Mouse (Mus musculus) heart, embryonic 15.5 days (tissue): ENCODE data around the gene Ccdc38. TPM values are rescaled to one million over a fixed set of nuclear protein-coding genes. Genes with fewer than 3 reads are reported as not detected.
"Not testable (repeated sequence)": the region's sequence is repeated elsewhere in the genome, so short reads cannot be mapped to it uniquely, and the experiment has no call there.

Source experiments
- ATAC-seq: fragments of 200-750 bp; cut with Nextera tagmentation; replicated peaks from 2 replicates; pipeline ENCODE4 v1.8.0; 2017; ENCODE audit warnings: low read depth, moderate TSS enrichment; ENCODE audit not compliant: insufficient number of reproducible peaks, insufficient read depth, low FRiP score
- H3K27ac ChIP-seq: fragments of 300-500 bp; sonication (generic); 2 replicates; pipeline ENCODE4 v1.5.1; 2015; ENCODE audit warnings: mild to moderate bottlenecking, inconsistent platforms
- H3K27me3 ChIP-seq: fragments of 300-500 bp; sonication (generic); 2 replicates; pipeline ENCODE4 v1.6.1; 2015; ENCODE audit warnings: inconsistent platforms
- H3K36me3 ChIP-seq: fragments of 300-500 bp; sonication (generic); 2 replicates; pipeline ENCODE4 v1.6.1; 2015; ENCODE audit warnings: mild to moderate bottlenecking, inconsistent platforms
- H3K4me1 ChIP-seq: fragments of 300-500 bp; sonication (generic); replicated peaks from 2 replicates; pipeline ENCODE4 v1.6.1; 2015; ENCODE audit warnings: inconsistent platforms
- H3K4me2 ChIP-seq: fragments of 300-500 bp; sonication (generic); 2 replicates; pipeline ENCODE4 v1.6.1; 2015; ENCODE audit warnings: inconsistent platforms, mild to moderate bottlenecking, moderate library complexity
- H3K4me3 ChIP-seq: fragments of 300-500 bp; sonication (generic); 2 replicates; pipeline ENCODE4 v1.5.1; 2015; ENCODE audit warnings: mild to moderate bottlenecking, inconsistent platforms
- H3K9ac ChIP-seq: fragments of 300-500 bp; sonication (generic); 2 replicates; pipeline ENCODE4 v1.6.1; 2015; ENCODE audit warnings: mild to moderate bottlenecking, inconsistent platforms
- H3K9me3 ChIP-seq: fragments of 300-500 bp; sonication (generic); replicated peaks from 2 replicates; pipeline ENCODE4 v1.6.1; 2016; ENCODE audit warnings: inconsistent platforms
- WGBS: fragments of 180-500 bp; shearing (Covaris S2); methylation state at CpG from one replicate; pipeline ENCODE4 v1.1.7; 2015; ENCODE audit warnings: mixed read lengths; 5-methylcytosine and 5-hydroxymethylcytosine counted together
- polyA plus RNA-seq: library from polyadenylated mRNA; unstranded; fragments of >200 nt; fragmentation: Nextera tagmentation; extraction: Ambion mirVana; gene quantifications from 2 replicates; pipeline ENCODE4 v1.2.1, GENCODE M21; 2015

Gene Ccdc38
- polyA plus RNA-seq, 1 experiment from 2014 or later, result 0.10 TPM

GRCm38 (mm10) chr10:93549821-93550220 is 9.4 kb downstream of the Ccdc38 start:
- H3K4me2 ChIP-seq, result no peak overlapping the region
- no peaks in the 10 kb centered on the region for H3K9me3 ChIP-seq
- no peaks in the 10 kb centered on the region for H3K27me3 ChIP-seq
- H3K4me3 ChIP-seq, result no peak overlapping the region
- H3K27ac ChIP-seq, result no peak overlapping the region
- no peak for ATAC-seq
- no peak overlapping the region for H3K9ac ChIP-seq
- WGBS, result 76% methylated on average over 10 of the region's 10 CpGs
- H3K4me1 ChIP-seq, result no peaks in the 10 kb centered on the region
- H3K36me3 ChIP-seq, result no peaks in the 10 kb centered on the region

GRCm38 (mm10) chr10:93552596-93552995 is 12.2 kb downstream of the Ccdc38 start:
- no peak for ATAC-seq
- no peaks in the 10 kb centered on the region for H3K27me3 ChIP-seq
- no peak overlapping the region for H3K9ac ChIP-seq
- no peak overlapping the region for H3K4me3 ChIP-seq
- 78% methylated on average over 8 of the region's 8 CpGs for WGBS
- no peaks in the 10 kb centered on the region for H3K36me3 ChIP-seq
- H3K9me3 ChIP-seq, result no peaks in the 10 kb centered on the region
- H3K27ac ChIP-seq, result no peak overlapping the region
- no peaks in the 10 kb centered on the region for H3K4me1 ChIP-seq
- no peak overlapping the region for H3K4me2 ChIP-seq

- not testable (repeated sequence) for H3K27me3 ChIP-seq, H3K9ac ChIP-seq, H3K4me3 ChIP-seq, ATAC-seq, H3K4me1 ChIP-seq, H3K4me2 ChIP-seq, H3K36me3 ChIP-seq, H3K9me3 ChIP-seq, H3K27ac ChIP-seq
- WGBS, result 72% methylated on average over 2 of the region's 2 CpGs
Observed at GRCm38 (mm10) chr10:93557971-93558370, 17.5 kb downstream of the Ccdc38 start.

GRCm38 (mm10) chr10:93559786-93560185 is 19.4 kb downstream of the Ccdc38 start:
- WGBS, result 48% methylated on average over 9 of the region's 9 CpGs
- no peak for ATAC-seq
- H3K4me1 ChIP-seq, result no peaks in the 10 kb centered on the region

DNA sequence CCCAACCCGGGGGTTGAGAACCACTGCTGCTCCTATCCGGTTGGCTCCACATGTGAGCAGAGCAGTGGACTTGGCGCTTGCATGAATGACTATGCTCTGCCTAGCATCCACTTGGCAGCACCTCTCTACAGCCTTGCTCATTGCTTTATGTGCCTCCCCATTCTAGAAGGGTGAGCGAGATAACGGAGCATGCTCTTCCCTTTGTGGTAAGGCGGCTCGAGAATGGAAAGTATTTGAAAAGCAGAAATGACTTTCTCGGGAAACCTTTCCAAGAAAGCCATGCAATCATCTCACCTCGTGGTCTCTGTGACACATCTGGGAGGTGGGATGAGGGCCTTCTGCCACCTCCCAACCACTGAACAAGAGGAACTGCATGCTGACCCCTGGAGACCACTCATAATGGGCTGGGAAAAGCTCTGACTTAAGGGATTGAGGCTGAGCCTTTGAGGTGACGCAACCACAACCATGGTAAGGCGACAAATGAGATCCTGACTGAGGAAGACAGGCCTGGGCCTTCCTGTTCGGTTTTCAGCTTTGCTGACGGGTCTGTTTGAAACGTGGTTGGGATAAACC is 24.2 kb downstream of the Ccdc38 start:
- no peaks in the 10 kb centered on the region for H3K36me3 ChIP-seq
- no peaks in the 10 kb centered on the region for H3K27me3 ChIP-seq
- 79% methylated on average over 14 of the region's 14 CpGs for WGBS
- no peak overlapping the region for H3K27ac ChIP-seq
- H3K4me2 ChIP-seq, result no peak overlapping the region
- no peak for ATAC-seq
- no peak overlapping the region for H3K4me3 ChIP-seq
- no peaks in the 10 kb centered on the region for H3K4me1 ChIP-seq
- H3K9ac ChIP-seq, result no peak overlapping the region
- no peaks in the 10 kb centered on the region for H3K9me3 ChIP-seq

More at GRCm38 (mm10) chr10:93559786-93560185, 19.4 kb downstream of the Ccdc38 start:
- no peaks in the 10 kb centered on the region for H3K36me3 ChIP-seq
- H3K27ac ChIP-seq, result no peak overlapping the region
- no peaks in the 10 kb centered on the region for H3K27me3 ChIP-seq
- no peak overlapping the region for H3K4me3 ChIP-seq
- H3K9ac ChIP-seq, result no peak overlapping the region
- no peaks in the 10 kb centered on the region for H3K9me3 ChIP-seq
- H3K4me2 ChIP-seq, result no peak overlapping the region

- no peaks in the 10 kb centered on the region for H3K36me3 ChIP-seq
- no peak overlapping the region for H3K27ac ChIP-seq
- H3K9me3 ChIP-seq, result no peaks in the 10 kb centered on the region
- no peaks in the 10 kb centered on the region for H3K27me3 ChIP-seq
- 80% methylated on average over 10 of the region's 10 CpGs for WGBS
- H3K4me1 ChIP-seq, result no peaks in the 10 kb centered on the region
- no peak overlapping the region for H3K4me3 ChIP-seq
- no peak overlapping the region for H3K4me2 ChIP-seq
- ATAC-seq, result no peak
- no peak overlapping the region for H3K9ac ChIP-seq
Observed at GRCm38 (mm10) chr10:93567066-93567465, 26.6 kb downstream of the Ccdc38 start.

DNA sequence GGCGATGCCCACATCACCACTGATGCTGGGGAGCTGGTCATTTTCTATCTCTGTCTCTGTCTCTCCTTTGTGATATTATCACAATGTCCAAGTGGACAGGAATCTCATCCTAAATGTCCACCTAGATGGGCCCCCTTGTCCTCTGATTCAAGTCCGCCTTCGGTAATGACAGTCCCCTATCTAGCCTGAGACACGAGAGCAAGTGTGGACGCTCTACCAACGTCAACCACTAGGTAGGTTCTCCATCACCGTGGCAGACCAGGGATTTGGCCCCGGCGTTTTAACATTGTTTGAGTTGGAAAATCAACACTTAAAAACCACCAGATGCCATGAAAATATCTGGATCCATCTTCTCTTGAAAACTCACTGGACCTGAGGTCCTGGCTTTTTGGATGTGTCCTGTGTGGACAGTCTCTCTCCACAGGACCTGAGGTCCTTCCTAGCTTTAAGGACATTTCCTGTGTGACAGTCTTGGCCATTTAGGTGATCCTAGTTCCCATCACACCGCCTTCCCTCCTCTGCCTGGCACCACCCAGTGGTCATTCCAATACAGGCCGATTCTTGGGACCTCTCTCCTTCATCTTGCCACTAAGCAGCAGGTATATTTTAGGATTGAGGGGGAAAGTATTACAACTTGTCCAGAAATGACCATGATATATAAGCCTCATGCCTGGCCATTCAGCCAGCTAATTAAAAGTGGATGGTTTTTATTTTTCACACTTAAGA is 27.6 kb downstream of the Ccdc38 start:
- H3K9me3 ChIP-seq, result no peaks in the 10 kb centered on the region
- ATAC-seq, result no peak
- H3K36me3 ChIP-seq, result no peaks in the 10 kb centered on the region
- H3K27me3 ChIP-seq, result no peaks in the 10 kb centered on the region
- no peak overlapping the region for H3K27ac ChIP-seq
- no peak overlapping the region for H3K9ac ChIP-seq
- H3K4me3 ChIP-seq, result no peak overlapping the region
- H3K4me1 ChIP-seq, result no peaks in the 10 kb centered on the region
- H3K4me2 ChIP-seq, result no peak overlapping the region
- WGBS, result 83% methylated on average over 11 of the region's 11 CpGs

DNA sequence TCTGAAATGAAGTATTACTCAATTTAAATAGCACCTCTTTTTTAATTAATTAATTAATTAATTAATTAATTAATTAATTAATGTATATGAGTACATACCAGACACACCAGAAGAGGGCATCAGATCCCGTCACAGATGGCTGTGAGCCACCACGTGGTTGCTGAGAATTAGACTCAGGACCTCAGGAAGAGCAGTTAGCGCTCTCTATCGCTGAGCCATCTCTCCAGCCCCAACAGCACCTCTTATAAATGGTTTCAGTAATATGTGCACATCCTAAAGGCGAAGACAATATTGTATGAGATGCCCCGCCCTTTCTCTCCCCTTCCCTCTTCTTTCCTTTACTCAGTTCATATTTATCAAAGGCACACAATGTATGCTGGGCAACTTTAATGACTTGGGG is 28.2 kb downstream of the Ccdc38 start:
- Histone ChIP-seq H3K27me3 (no peaks in the 10 kb centered on the region), H3K27ac (no peak overlapping the region), H3K4me3 (no peak overlapping the region), H3K9ac (no peak overlapping the region), H3K4me2 (no peak overlapping the region), H3K4me1 (no peaks in the 10 kb centered on the region), H3K9me3 (no peaks in the 10 kb centered on the region), H3K36me3 (no peaks in the 10 kb centered on the region)
- no peak for ATAC-seq
- 80% methylated on average over 6 of the region's 6 CpGs for WGBS

- no peaks in the 10 kb centered on the region for H3K4me1 ChIP-seq
- H3K9me3 ChIP-seq, result no peaks in the 10 kb centered on the region
- no peaks in the 10 kb centered on the region for H3K27me3 ChIP-seq
- H3K36me3 ChIP-seq, result no peaks in the 10 kb centered on the region
- H3K4me2 ChIP-seq, result no peak overlapping the region
- WGBS, result 45% methylated on average over 2 of the region's 2 CpGs
- no peak overlapping the region for H3K9ac ChIP-seq
- no peak overlapping the region for H3K4me3 ChIP-seq
- ATAC-seq, result no peak
- H3K27ac ChIP-seq, result no peak overlapping the region
Observed at GRCm38 (mm10) chr10:93572209-93572608, 31.8 kb downstream of the Ccdc38 start.

- H3K9me3 ChIP-seq, result no peaks in the 10 kb centered on the region
- H3K9ac ChIP-seq, result no peak overlapping the region
- no peak for ATAC-seq
- no peak overlapping the region for H3K4me2 ChIP-seq
- H3K27me3 ChIP-seq, result no peaks in the 10 kb centered on the region
- 37% methylated on average over 4 of the region's 4 CpGs for WGBS
- H3K4me3 ChIP-seq, result no peak overlapping the region
- no peaks in the 10 kb centered on the region for H3K36me3 ChIP-seq
- H3K4me1 ChIP-seq, result no peaks in the 10 kb centered on the region
- no peak overlapping the region for H3K27ac ChIP-seq
Observed at GRCm38 (mm10) chr10:93574966-93575365, 34.5 kb downstream of the Ccdc38 start.

DNA sequence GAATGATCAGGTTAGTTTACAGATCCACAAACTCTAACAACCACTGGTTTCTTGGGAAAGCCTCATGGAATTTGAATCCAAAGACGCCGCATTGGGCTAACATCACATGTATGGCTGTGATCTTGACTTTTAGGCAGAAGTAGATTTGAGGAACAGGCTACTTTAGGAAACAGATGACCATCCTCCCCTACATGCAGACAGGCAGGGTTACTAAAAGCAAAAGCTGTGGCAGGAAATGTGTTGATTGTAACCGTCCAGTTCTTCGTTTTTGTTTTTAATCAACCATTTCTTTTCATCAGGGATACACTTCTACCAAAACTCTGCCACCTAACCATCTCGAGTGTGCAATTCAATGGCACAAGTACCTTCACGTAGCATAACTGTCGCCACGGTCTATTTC is 35.5 kb downstream of the Ccdc38 start:
- H3K9me3 ChIP-seq, result no peaks in the 10 kb centered on the region
- no peak overlapping the region for H3K4me2 ChIP-seq
- H3K36me3 ChIP-seq, result no peaks in the 10 kb centered on the region
- H3K4me3 ChIP-seq, result no peak overlapping the region
- no peak overlapping the region for H3K27ac ChIP-seq
- ATAC-seq, result no peak
- WGBS, result 78% methylated on average over 8 of the region's 8 CpGs
- H3K9ac ChIP-seq, result no peak overlapping the region
- H3K27me3 ChIP-seq, result no peaks in the 10 kb centered on the region
- no peaks in the 10 kb centered on the region for H3K4me1 ChIP-seq

- no peak for ATAC-seq
- no peaks in the 10 kb centered on the region for H3K9me3 ChIP-seq
- H3K36me3 ChIP-seq, result no peaks in the 10 kb centered on the region
- H3K27ac ChIP-seq, result no peak overlapping the region
- H3K4me1 ChIP-seq, result no peaks in the 10 kb centered on the region
- no peak overlapping the region for H3K9ac ChIP-seq
- no peak overlapping the region for H3K4me3 ChIP-seq
- no peaks in the 10 kb centered on the region for H3K27me3 ChIP-seq
- 60% methylated on average over 13 of the region's 13 CpGs for WGBS
- H3K4me2 ChIP-seq, result no peak overlapping the region
Observed at GRCm38 (mm10) chr10:93577271-93577886, 36.9 kb downstream of the Ccdc38 start.
